Mouse (Mus musculus) cerebellum, postnatal 4 days (tissue): Measurements from ENCODE around the gene Cage1.

Experiments used
- DNase-seq, 2 experiments: peaks; one replicate each; pipeline ENCODE4 v3.0.0; 2022; ENCODE audit warnings: low spot score in 2 of 2, mixed read lengths in 1 of 2

The Cage1 gene

GRCm38 (mm10) chr13:38010444-38010910, 26.4 kb downstream of the Cage1 start:
- DNase-seq, result no peak

GRCm38 (mm10) chr13:38009721-38010408, 27.0 kb downstream of the Cage1 start:
- no peak for DNase-seq

GRCm38 (mm10) chr13:38007972-38008371, 28.9 kb downstream of the Cage1 start:
- no peak for DNase-seq

GRCm38 (mm10) chr13:38002461-38002860, 34.4 kb downstream of the Cage1 start:
- no peak for DNase-seq

- DNase-seq, result no peak
Measured at GRCm38 (mm10) chr13:37999713-38000112, 37.2 kb downstream of the Cage1 start.

GRCm38 (mm10) chr13:37994405-37994749, 42.5 kb downstream of the Cage1 start:
- no peak for DNase-seq

GRCm38 (mm10) chr13:37993704-37994404, 43.0 kb downstream of the Cage1 start, which contains the start of gene Ssr1:
Gene Ssr1 (minus strand): TSS chr13:37994217.
- DNase-seq, result peak; percentile 96 to 97

- no peak for DNase-seq
Measured at GRCm38 (mm10) chr13:37993376-37993703, 43.5 kb downstream of the Cage1 start.

GRCm38 (mm10) chr13:37992638-37993371, 44.1 kb downstream of the Cage1 start:
- no peak for DNase-seq

- DNase-seq, result no peak
Measured at GRCm38 (mm10) chr13:37989701-37990100, 47.2 kb downstream of the Cage1 start.

GRCm38 (mm10) chr13:37986166-37986565, 50.7 kb downstream of the Cage1 start:
- DNase-seq, result no peak

GRCm38 (mm10) chr13:37981063-37981462, 55.8 kb downstream of the Cage1 start:
- no peak for DNase-seq

GRCm38 (mm10) chr13:37980346-37980745, 56.5 kb downstream of the Cage1 start:
- no peak for DNase-seq

GRCm38 (mm10) chr13:37979506-37979905, 57.4 kb downstream of the Cage1 start:
- no peak for DNase-seq

GRCm38 (mm10) chr13:37974731-37975130, 62.1 kb downstream of the Cage1 start:
- no peak for DNase-seq

GRCm38 (mm10) chr13:37974036-37974435, 62.8 kb downstream of the Cage1 start:
- no peak for DNase-seq

GRCm38 (mm10) chr13:37970887-37971530, 65.9 kb downstream of the Cage1 start:
- DNase-seq, result no peak

GRCm38 (mm10) chr13:37969988-37970387, 66.9 kb downstream of the Cage1 start:
- no peak for DNase-seq

GRCm38 (mm10) chr13:37969337-37969736, 67.5 kb downstream of the Cage1 start:
- peak; percentile 86 to 93 for DNase-seq

GRCm38 (mm10) chr13:37967565-37967964, 69.3 kb downstream of the Cage1 start:
- DNase-seq, result no peak

- no peak for DNase-seq
Measured at GRCm38 (mm10) chr13:37967052-37967437, 69.8 kb downstream of the Cage1 start.
